Mouse (Mus musculus) forebrain, embryonic 10.5 days (tissue): ENCODE data around the gene F2rl3. TPM values are rescaled to one million over a fixed set of nuclear protein-coding genes. Genes with fewer than 3 reads are reported as not detected.

Experiments used
- DNase-seq: peaks from one replicate; pipeline ENCODE4 v3.0.0-alpha.2; 2017; ENCODE audit warnings: low spot score; ENCODE audit errors: extremely low spot score
- H3K27ac ChIP-seq: fragments of 300-500 bp; sonication (generic); 2 replicates; pipeline ENCODE4 v1.5.1; 2016; ENCODE audit warnings: mild to moderate bottlenecking
- H3K27me3 ChIP-seq: fragments of 300-500 bp; sonication (generic); 2 replicates; pipeline ENCODE4 v1.6.1; 2016; ENCODE audit warnings: mild to moderate bottlenecking; ENCODE audit not compliant: poor library complexity, severe bottlenecking
- H3K36me3 ChIP-seq: fragments of 300-500 bp; sonication (generic); replicated peaks from 2 replicates; pipeline ENCODE4 v1.6.1; 2016; ENCODE audit warnings: mild to moderate bottlenecking, moderate library complexity
- H3K4me1 ChIP-seq: fragments of 300-500 bp; sonication (generic); 2 replicates; pipeline ENCODE4 v1.6.1; 2016
- H3K4me3 ChIP-seq: fragments of 300-500 bp; sonication (generic); 2 replicates; pipeline ENCODE4 v1.5.1; 2016; ENCODE audit warnings: mild to moderate bottlenecking, moderate library complexity
- H3K9me3 ChIP-seq: fragments of 300-500 bp; sonication (generic); 2 replicates; pipeline ENCODE4 v1.6.1; 2016; ENCODE audit warnings: mild to moderate bottlenecking, moderate library complexity
- WGBS: fragments of 180-500 bp; shearing (Covaris S2); methylation state at CpG from one replicate; pipeline ENCODE4 v1.1.7; 2016; 5-methylcytosine and 5-hydroxymethylcytosine counted together
- polyA plus RNA-seq: library from polyadenylated mRNA; unstranded; fragments of >200 nt; fragmentation: Nextera tagmentation; extraction: Ambion mirVana; gene quantifications from 2 replicates; pipeline ENCODE4 v1.2.1, GENCODE M21; 2016

The F2rl3 gene
- 2.0 and 2.7 TPM in 2 replicates for polyA plus RNA-seq

DNA sequence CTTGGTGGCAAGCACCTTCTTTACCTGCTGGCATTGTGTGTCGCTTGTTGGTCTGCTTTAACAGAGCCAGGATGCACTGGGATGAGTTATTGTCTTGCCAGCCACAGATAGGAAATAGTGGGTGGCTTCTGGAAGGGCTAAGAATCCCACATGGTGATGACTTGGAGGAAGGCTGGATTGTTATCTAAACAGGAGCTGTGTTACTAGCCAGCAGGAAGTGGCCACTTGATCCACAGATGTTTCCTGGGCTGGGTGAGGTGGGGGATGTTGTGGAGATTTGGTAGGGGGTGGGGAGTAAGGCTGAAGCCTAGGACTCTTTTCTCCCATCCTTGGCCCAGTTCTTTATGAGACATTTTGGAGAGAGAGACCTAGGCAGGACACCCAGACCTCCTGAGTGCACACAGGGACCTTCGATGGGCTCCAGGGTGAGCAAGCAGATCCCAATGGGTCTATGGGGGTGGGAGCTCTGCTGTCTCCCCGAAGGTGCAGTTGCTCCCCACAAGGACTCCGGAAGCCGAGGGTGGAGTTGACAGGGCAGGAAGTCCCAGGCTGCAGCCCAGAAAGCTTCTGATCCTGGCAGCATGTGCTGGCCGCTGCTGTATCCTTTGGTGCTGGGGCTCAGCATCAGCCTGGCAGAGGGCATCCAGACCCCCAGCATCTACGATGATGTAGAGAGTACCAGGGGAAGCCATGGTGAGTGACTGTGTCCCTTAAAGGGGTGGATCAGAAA lies at the start of gene F2rl3:
F2rl3 (plus strand) TSS at position 559 of the 730 bp plus-strand sequence.
- Histone ChIP-seq H3K4me1 (no peaks in the 10 kb centered on the region), H3K4me3 (no peak within 1 kb of the TSS), H3K36me3 (peaks cover 32% of the 10 kb centered on the region), H3K27me3 (no peaks in the 10 kb centered on the region), H3K27ac (peak within 1 kb of the TSS; percentile 30; the same call in 1 of the 2 replicates), H3K9me3 (no peaks in the 10 kb centered on the region)
- 84% methylated on average over 7 of the region's 7 CpGs for WGBS
- DNase-seq, result peak; percentile 12

DNA sequence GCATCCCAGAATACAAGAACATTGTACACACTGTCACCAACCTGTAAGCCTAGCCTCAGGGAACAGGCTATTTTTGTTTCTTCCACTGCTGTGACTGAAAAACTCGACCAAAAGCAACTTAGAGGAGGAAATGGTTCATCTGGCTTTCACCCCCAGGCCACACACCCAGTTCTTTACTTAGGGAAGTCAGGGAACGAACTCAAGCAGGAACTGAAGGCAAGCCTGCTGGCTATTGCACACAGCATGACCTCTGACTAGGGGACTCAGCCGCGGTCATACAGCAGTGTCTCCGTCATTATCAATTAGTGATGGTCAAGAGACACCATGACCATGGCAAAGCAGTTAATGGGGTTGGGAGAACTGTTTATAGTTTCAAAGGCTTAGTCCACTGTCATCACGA lies 49.1 kb upstream of the F2rl3 start:
- H3K4me1 ChIP-seq, result peaks cover 7% of the 10 kb centered on the region; the same call in 1 of the 2 replicates
- no peak overlapping the region for H3K4me3 ChIP-seq
- no peaks in the 10 kb centered on the region for H3K9me3 ChIP-seq
- H3K27me3 ChIP-seq, result no peaks in the 10 kb centered on the region
- 49% methylated on average over 6 of the region's 6 CpGs for WGBS
- no peak overlapping the region for H3K27ac ChIP-seq
- DNase-seq, result no peak
- H3K36me3 ChIP-seq, result no peaks in the 10 kb centered on the region

DNA sequence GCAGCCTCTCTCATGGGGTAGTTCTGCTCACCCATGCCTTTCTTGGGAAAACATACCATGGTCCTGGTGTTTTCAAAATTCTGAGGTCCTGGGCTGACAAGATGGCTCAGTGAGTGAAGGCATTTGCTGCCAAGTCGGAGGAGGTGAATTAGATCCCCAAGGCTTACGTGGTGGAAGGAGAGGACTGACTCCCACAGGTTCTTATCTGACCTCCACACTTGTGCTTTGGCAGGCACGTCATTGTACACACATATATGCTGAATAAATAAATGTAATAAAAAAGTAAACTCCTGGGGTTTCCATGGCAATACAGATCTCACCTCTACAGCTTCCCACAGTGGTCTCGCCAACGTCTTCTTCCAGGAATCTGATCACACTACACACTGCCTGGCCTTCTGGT lies 45.1 kb upstream of the F2rl3 start:
- no peaks in the 10 kb centered on the region for H3K9me3 ChIP-seq
- H3K36me3 ChIP-seq, result no peaks in the 10 kb centered on the region

DNA sequence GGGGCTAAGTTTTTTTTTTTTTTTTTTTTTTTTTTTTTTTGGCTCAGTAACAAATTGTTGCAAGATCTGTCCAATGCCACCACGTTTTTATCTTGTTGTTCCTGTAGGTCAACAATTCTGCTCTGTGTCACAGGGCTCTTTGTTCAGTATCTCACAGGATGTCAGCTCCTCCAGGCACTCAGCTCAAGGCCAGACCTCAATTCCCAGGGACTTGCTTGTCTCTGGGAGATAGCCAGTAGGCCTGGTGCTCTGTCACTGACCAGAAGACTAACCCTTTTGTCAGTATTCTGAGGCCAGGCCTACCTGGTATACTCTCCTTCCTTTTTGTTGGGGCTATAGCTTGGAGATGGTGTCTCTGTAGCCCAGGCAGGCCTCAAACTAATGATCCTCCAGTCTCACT lies 41.1 kb upstream of the F2rl3 start:
- no peak overlapping the region for H3K27ac ChIP-seq
- no peak for DNase-seq
- H3K9me3 ChIP-seq, result no peaks in the 10 kb centered on the region
- 22% methylated on average over 1 of the region's 1 CpGs for WGBS
- no peaks in the 10 kb centered on the region for H3K27me3 ChIP-seq
- peaks cover 13% of the 10 kb centered on the region for H3K36me3 ChIP-seq
- H3K4me3 ChIP-seq, result no peak overlapping the region
- peaks cover 9% of the 10 kb centered on the region for H3K4me1 ChIP-seq

More for the DNA sequence above, 45.1 kb upstream of the F2rl3 start:
- no peak overlapping the region for H3K4me3 ChIP-seq
- WGBS, result 91% methylated on average over 5 of the region's 5 CpGs
- DNase-seq, result no peak
- no peak overlapping the region for H3K27ac ChIP-seq
- no peaks in the 10 kb centered on the region for H3K27me3 ChIP-seq
- peaks cover 7% of the 10 kb centered on the region; the same call in 1 of the 2 replicates for H3K4me1 ChIP-seq

DNA sequence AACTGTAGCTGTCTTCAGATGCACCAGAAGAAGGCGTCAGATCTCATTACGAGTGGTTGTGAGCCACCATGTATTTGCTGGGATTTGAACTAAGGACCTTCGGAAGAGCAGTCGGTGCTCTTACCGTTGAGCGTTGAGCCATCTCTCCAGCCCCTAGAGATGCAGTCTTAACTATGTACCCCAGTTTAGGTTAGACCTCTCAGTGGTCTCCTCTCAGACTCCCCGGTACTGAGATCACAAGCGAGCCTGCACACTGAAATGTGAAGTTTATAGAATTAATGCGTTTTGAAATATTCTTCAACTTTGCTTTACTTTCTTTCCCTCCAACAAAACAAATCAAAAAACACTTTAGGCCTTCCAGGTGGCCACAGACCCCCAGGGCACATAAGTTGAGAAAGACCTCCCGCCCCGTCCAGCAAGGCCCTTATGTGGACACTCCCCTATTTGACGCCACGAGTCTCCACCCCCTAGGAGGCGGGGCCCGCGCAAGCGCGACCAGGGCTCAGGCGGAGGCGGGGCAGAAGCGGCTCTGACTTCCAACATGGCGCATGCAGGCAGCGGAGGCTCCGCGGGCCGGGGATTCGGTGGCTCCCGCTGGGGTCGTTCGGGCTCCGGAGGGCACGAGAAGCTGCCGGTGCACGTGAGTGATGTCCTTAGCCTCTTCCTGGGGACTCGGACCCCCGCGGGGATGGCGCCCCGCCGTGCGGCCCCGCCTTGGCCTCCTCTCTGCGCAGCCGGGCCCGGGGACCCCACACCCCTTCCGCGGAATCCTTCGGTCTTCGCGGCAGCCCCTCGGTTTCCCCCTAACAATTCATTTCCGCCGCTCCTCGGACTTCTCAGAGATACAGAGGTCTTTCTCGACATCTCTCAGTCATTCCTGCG lies 38.7 kb upstream of the F2rl3 start, which contains the start of gene Sin3b:
Sin3b (plus strand) TSS at position 517 of the 882 bp plus-strand sequence.
- 13% methylated on average over 56 of the region's 56 CpGs for WGBS
- Histone ChIP-seq H3K9me3 (no peaks in the 10 kb centered on the region), H3K27ac (peak within 1 kb of the TSS; percentile 95), H3K4me3 (peak within 1 kb of the TSS; percentile 95), H3K4me1 (peaks cover 9% of the 10 kb centered on the region), H3K27me3 (no peaks in the 10 kb centered on the region), H3K36me3 (peaks cover 37% of the 10 kb centered on the region)
- peak; percentile 92 for DNase-seq

DNA sequence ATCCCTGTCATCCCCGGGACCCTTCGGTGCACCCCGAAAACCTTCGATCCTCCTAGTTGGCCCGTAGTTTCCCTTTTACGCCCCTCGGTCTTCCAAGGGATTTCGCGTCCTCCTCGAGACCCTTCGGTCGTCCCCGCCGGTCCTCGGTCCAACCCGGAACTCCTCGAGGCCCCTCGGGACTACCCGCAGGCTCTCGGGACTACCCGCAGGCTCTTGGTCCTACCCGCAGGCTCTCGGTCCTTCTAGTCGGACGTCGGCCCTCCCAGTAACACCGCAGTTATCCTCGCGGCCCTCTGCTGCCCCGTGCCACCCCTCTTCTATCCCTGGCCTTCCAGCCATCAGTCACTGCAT lies 38.1 kb upstream of the F2rl3 start:
- Histone ChIP-seq H3K9me3 (no peaks in the 10 kb centered on the region), H3K4me1 (peaks cover 9% of the 10 kb centered on the region), H3K27ac (peak overlapping the region; percentile 95), H3K27me3 (no peaks in the 10 kb centered on the region), H3K36me3 (peaks cover 44% of the 10 kb centered on the region), H3K4me3 (peak overlapping the region; percentile 95)
- under 1% methylated on average over 30 of the region's 30 CpGs for WGBS
- DNase-seq, result no peak

DNA sequence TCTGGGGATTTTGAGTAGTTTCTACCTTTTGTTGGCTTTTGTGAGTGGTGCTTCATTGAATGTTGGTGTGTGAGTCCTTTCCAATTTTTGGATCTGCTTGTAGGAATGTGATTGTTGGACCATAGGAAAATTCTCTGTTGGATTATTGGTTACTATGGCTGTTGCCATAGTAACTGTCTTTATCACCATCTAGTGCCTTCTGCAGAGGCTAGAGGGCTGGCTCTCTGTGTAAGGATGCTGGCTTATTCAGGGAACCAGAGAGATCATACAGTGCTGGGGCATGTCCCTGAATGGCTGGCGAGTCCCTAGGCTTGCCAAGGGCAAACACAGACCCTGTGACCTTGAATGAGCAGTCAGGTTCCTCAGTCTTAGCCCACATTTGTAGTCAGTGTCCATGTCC lies 33.0 kb upstream of the F2rl3 start:
- H3K4me3 ChIP-seq, result no peak overlapping the region
- H3K27ac ChIP-seq, result no peak overlapping the region
- H3K4me1 ChIP-seq, result peaks cover 8% of the 10 kb centered on the region
- peaks cover 92% of the 10 kb centered on the region for H3K36me3 ChIP-seq
- no peak for DNase-seq
- 87% methylated on average over 1 of the region's 1 CpGs for WGBS
- H3K27me3 ChIP-seq, result no peaks in the 10 kb centered on the region
- no peaks in the 10 kb centered on the region for H3K9me3 ChIP-seq

DNA sequence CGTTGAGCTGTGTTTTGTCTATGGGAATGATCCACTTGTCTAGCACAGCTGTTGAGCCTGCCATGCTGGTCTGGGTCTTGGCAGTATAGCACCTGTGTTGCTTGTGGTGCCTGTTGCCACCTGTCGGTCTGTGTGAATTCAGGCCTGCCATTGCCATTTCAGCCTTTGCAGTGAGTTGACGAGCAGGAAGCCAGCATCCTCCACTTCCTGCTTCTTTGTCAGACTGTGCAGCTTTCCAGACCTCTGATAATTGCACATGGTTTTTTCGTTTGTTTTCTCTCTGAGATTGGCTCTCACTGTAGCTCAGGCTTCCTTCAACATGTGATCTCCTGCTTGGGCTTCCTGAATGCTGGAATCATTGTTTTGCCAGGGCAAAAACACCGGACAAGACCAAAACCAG lies 26.7 kb upstream of the F2rl3 start:
- DNase-seq, result no peak
- Histone ChIP-seq H3K27ac (no peak overlapping the region), H3K36me3 (peaks cover 100% of the 10 kb centered on the region), H3K27me3 (no peaks in the 10 kb centered on the region), H3K9me3 (no peaks in the 10 kb centered on the region), H3K4me3 (no peak overlapping the region), H3K4me1 (no peaks in the 10 kb centered on the region)
- 93% methylated on average over 5 of the region's 5 CpGs for WGBS

DNA sequence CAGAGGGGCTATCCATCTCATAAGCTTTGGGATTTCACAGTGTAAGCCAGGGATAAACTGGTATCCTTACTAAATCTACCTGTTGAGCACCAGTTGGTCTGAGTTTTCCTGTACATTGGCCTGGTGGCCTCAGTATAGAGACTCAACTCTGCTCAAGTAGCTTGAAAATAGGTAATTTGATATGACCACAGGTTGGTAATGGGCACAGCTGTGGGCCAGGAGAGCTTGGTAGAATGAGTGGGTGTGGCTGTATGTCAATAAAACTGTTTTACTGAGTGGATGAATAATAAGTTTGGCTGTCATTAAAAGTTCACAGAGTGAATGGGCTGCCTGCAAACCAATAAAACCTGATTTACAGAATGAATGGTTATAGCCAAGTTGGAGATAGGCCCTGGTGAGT lies 24.8 kb upstream of the F2rl3 start:
- H3K36me3 ChIP-seq, result peaks cover 100% of the 10 kb centered on the region
- H3K4me3 ChIP-seq, result no peak overlapping the region
- no peak overlapping the region for H3K27ac ChIP-seq
- no peaks in the 10 kb centered on the region for H3K9me3 ChIP-seq
- no peaks in the 10 kb centered on the region for H3K27me3 ChIP-seq
- DNase-seq, result no peak
- H3K4me1 ChIP-seq, result no peaks in the 10 kb centered on the region

DNA sequence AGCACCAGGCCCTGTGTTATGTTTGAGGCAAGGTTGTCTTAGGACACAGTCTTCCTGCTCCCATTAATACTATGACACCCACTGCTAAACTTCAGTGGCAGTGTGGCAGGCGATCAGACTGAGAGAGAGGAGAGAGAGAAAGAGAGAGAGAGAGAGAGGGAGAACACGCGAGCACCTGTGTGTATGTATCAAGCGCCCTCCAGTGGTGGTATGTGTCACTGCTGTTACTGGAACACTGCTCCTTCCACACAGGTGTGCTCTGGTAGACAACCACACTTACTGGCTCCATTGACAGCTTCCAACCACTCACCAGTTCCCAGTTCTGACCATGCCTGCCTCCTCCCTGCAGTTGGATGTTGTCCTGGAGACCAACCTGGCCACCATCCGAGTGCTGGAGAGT lies 15.6 kb upstream of the F2rl3 start:
- H3K27me3 ChIP-seq, result no peaks in the 10 kb centered on the region
- WGBS, result 50% methylated on average over 5 of the region's 5 CpGs
- no peaks in the 10 kb centered on the region for H3K9me3 ChIP-seq
- H3K27ac ChIP-seq, result no peak overlapping the region
- H3K4me1 ChIP-seq, result no peaks in the 10 kb centered on the region
- peak; percentile 35 for DNase-seq
- no peak overlapping the region for H3K4me3 ChIP-seq
- peaks cover 100% of the 10 kb centered on the region for H3K36me3 ChIP-seq

DNA sequence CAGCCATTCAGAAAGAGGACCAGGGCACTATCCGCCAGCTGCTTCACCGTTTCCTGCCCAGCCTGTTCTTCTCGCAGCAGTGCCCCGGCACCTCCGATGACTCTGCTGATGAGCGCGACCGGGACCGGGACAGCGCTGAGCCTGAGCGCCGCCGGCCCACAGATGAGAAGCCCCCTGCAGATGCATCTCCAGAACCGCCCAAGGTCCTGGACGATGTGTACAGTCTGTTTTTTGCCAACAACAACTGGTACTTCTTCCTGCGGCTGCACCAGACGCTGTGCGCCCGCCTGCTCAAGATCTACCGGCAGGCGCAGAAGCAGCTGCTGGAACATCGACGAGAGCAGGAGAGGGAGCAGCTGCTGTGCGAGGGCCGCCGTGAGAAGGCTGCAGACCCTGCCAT lies 11.8 kb upstream of the F2rl3 start:
- 96% methylated on average over 26 of the region's 26 CpGs for WGBS
- Histone ChIP-seq H3K27me3 (no peaks in the 10 kb centered on the region), H3K36me3 (peaks cover 99% of the 10 kb centered on the region), H3K27ac (no peak overlapping the region), H3K9me3 (no peaks in the 10 kb centered on the region), H3K4me3 (no peak overlapping the region), H3K4me1 (no peaks in the 10 kb centered on the region)
- no peak for DNase-seq

DNA sequence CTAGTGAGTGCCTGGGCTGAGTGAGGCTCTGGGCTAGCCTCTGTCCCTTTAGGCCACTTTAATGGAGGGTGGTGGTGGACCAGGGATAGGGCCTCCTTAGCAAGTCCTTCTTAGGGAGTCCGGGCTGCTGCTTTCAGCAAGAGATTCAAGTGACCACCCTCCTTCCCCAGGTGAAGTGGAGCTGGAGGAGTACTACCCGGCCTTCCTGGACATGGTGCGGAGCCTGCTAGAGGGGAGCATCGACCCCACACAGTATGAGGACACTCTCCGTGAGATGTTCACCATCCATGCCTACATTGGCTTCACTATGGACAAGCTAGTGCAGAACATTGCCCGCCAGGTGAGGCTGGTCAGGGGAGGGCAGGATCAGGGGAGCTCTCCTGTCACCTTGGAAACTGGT lies 11.4 kb upstream of the F2rl3 start:
- Histone ChIP-seq H3K36me3 (peaks cover 97% of the 10 kb centered on the region), H3K4me1 (no peaks in the 10 kb centered on the region), H3K27ac (no peak overlapping the region), H3K27me3 (no peaks in the 10 kb centered on the region), H3K4me3 (no peak overlapping the region), H3K9me3 (no peaks in the 10 kb centered on the region)
- WGBS, result 93% methylated on average over 6 of the region's 6 CpGs
- no peak for DNase-seq

DNA sequence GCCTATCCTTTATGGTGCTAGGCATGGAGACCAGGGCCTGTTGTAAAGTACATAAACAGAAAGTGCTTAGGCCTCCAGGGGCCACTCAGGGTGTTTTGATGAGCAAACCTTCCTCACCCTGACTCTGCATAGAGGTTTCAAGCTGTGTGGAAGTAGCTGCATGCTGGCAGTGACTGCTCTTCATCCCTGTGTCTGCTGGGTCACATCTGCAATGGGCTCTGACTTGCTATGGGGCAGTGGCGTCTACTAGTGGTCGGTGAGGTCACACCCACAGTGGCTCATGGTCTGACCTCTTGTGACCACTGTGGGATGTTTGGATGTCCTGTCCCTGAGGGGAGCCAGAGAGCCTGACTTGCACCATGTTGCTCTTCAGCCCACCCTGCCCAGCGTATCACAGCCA lies 10.6 kb upstream of the F2rl3 start:
- peaks cover 97% of the 10 kb centered on the region for H3K36me3 ChIP-seq
- 90% methylated on average over 3 of the region's 3 CpGs for WGBS

More for the DNA sequence above, 10.6 kb upstream of the F2rl3 start:
- Histone ChIP-seq H3K27me3 (no peaks in the 10 kb centered on the region), H3K4me1 (no peaks in the 10 kb centered on the region), H3K27ac (no peak overlapping the region), H3K4me3 (no peak overlapping the region), H3K9me3 (no peaks in the 10 kb centered on the region)
- peak; percentile 10 for DNase-seq
